Mouse (Mus musculus) MEL (cell line): ENCODE results near the gene Wars2. TPM values are rescaled to one million over a fixed set of nuclear protein-coding genes. Genes with fewer than 3 reads are reported as not detected.

Experiments
- DNase-seq: peaks from one replicate; pipeline ENCODE4 v3.0.0; 2011; ENCODE audit warnings: low read depth, low spot score
- H3K27ac ChIP-seq: 2 replicates; pipeline ENCODE4 v1.5.1; 2012; ENCODE audit warnings: low read depth, mild to moderate bottlenecking, control low read depth, low read length, moderate library complexity; ENCODE audit not compliant: control insufficient read depth
- H3K27me3 ChIP-seq, 2 experiments: fragments of 150-350 bp in 1 of 2; sonication (generic) in 1 of 2; 2 replicates each; pipeline ENCODE4 v1.6.1; 2012; ENCODE audit warnings: low read length in 2 of 2, mild to moderate bottlenecking in 2 of 2, improper control_type of control experiment in 1 of 2, moderate library complexity in 1 of 2; ENCODE audit not compliant: insufficient read depth in 2 of 2, control insufficient read depth in 1 of 2
- H3K36me3 ChIP-seq, 2 experiments: 2 replicates each; pipeline ENCODE4 v1.6.1; 2012 to 2014; ENCODE audit warnings: low read length in 2 of 2, improper control_type of control experiment in 1 of 2, inconsistent platforms in 1 of 2, mild to moderate bottlenecking in 1 of 2; ENCODE audit not compliant: insufficient read depth in 2 of 2, control insufficient read depth in 1 of 2
- H3K4me1 ChIP-seq, 2 experiments: fragments of 150-350 bp in 1 of 2; sonication (generic) in 1 of 2; 2 replicates each; pipeline ENCODE4 v1.6.1; 2012; ENCODE audit warnings: low read length in 2 of 2, improper control_type of control experiment in 1 of 2, mild to moderate bottlenecking in 1 of 2; ENCODE audit not compliant: insufficient read depth in 2 of 2, control insufficient read depth in 1 of 2
- H3K4me3 ChIP-seq, 2 experiments: fragments of 150-350 bp in 1 of 2; sonication (generic) in 1 of 2; 2 replicates each; pipeline ENCODE4 v1.5.1; 2012; ENCODE audit warnings: low read depth in 2 of 2, low read length in 2 of 2, mild to moderate bottlenecking in 2 of 2, moderate library complexity in 2 of 2, control low read depth in 1 of 2, improper control_type of control experiment in 1 of 2; ENCODE audit not compliant: control insufficient read depth in 1 of 2, insufficient read depth in 1 of 2
- H3K79me2 ChIP-seq: 2 replicates; pipeline ENCODE4 v1.6.1; 2012; ENCODE audit warnings: mild to moderate bottlenecking, low read length, moderate library complexity; ENCODE audit not compliant: control insufficient read depth, poor library complexity, insufficient read depth
- H3K9ac ChIP-seq: 2 replicates; pipeline ENCODE4 v1.6.1; 2012; ENCODE audit warnings: low read depth, mild to moderate bottlenecking, control low read depth, low read length, moderate library complexity; ENCODE audit not compliant: control insufficient read depth, poor library complexity, severe bottlenecking
- H3K9me3 ChIP-seq: fragments of 150-350 bp; sonication (generic); replicated peaks from 2 replicates; pipeline ENCODE4 v1.6.1; 2012; ENCODE audit warnings: mild to moderate bottlenecking, low read length, improper control_type of control experiment, moderate library complexity; ENCODE audit not compliant: insufficient read depth
- CTCF ChIP-seq, 3 experiments: IDR thresholded peaks in 2 of 3; conservative IDR thresholded peaks in 1 of 3; 2 replicates each; pipeline ENCODE4 v1.5.1; 2011 to 2012; ENCODE audit warnings: low read length in 3 of 3, low read depth in 2 of 3, mild to moderate bottlenecking in 2 of 3, improper control_type of control experiment in 1 of 3, inconsistent platforms in 1 of 3, mixed read lengths in 1 of 3, moderate library complexity in 1 of 3; ENCODE audit not compliant: control insufficient read depth in 1 of 3, insufficient read depth in 1 of 3, poor library complexity in 1 of 3, severe bottlenecking in 1 of 3
- E2F4 ChIP-seq: IDR thresholded peaks from 2 replicates; pipeline ENCODE4 v1.6.1; 2011; ENCODE audit warnings: low read depth, low read length, improper control_type of control experiment, borderline replicate concordance
- ELF1 ChIP-seq: IDR thresholded peaks from 2 replicates; pipeline ENCODE4 v1.6.1; 2014; ENCODE audit warnings: low read depth, mild to moderate bottlenecking, inconsistent platforms, low read length, improper control_type of control experiment, moderate library complexity
- ETS1 ChIP-seq: IDR thresholded peaks from 2 replicates; pipeline ENCODE4 v1.6.1; 2012; ENCODE audit warnings: low read depth, mild to moderate bottlenecking, inconsistent platforms, low read length, improper control_type of control experiment, moderate library complexity
- GABPA ChIP-seq: IDR thresholded peaks from 2 replicates; pipeline ENCODE4 v1.6.1; 2012; ENCODE audit warnings: low read depth, mild to moderate bottlenecking, inconsistent platforms, low read length, improper control_type of control experiment, moderate library complexity
- MAFK ChIP-seq: IDR thresholded peaks from 2 replicates; pipeline ENCODE4 v1.6.1; 2011; ENCODE audit warnings: low read depth, mild to moderate bottlenecking, low read length, improper control_type of control experiment, borderline replicate concordance
- MAX ChIP-seq: IDR thresholded peaks from 2 replicates; pipeline ENCODE4 v1.6.1; 2011; ENCODE audit warnings: low read length, improper control_type of control experiment
- MAZ ChIP-seq: IDR thresholded peaks from 2 replicates; pipeline ENCODE4 v1.6.1; 2012; ENCODE audit warnings: low read depth, mild to moderate bottlenecking, inconsistent platforms, low read length, improper control_type of control experiment
- MEF2A ChIP-seq: IDR thresholded peaks from 2 replicates; pipeline ENCODE4 v1.6.1; 2014; ENCODE audit warnings: low read depth, mild to moderate bottlenecking, inconsistent platforms, low read length, improper control_type of control experiment; ENCODE audit not compliant: poor library complexity, insufficient replicate concordance, severe bottlenecking; ENCODE audit errors: extremely low read depth
- MXI1 ChIP-seq: IDR thresholded peaks from 2 replicates; pipeline ENCODE4 v1.6.1; 2011; ENCODE audit warnings: mild to moderate bottlenecking, low read depth, low read length, improper control_type of control experiment
- MYC ChIP-seq: IDR thresholded peaks from 2 replicates; pipeline ENCODE4 v1.6.1; 2011; ENCODE audit warnings: low read depth, mild to moderate bottlenecking, low read length, improper control_type of control experiment, moderate library complexity
- NELFE ChIP-seq: IDR thresholded peaks from 2 replicates; pipeline ENCODE4 v1.6.1; 2011; ENCODE audit warnings: low read depth, low read length, improper control_type of control experiment
- NRF1 ChIP-seq: IDR thresholded peaks from 2 replicates; pipeline ENCODE4 v1.6.1; 2014; ENCODE audit warnings: low read depth, mild to moderate bottlenecking, inconsistent platforms, low read length, improper control_type of control experiment, moderate library complexity; ENCODE audit not compliant: poor library complexity, insufficient read depth, severe bottlenecking
- POLR2A ChIP-seq, 2 experiments: IDR thresholded peaks; 2 replicates each; pipeline ENCODE4 v1.6.1; 2011 to 2012; ENCODE audit warnings: low read length in 2 of 2, mild to moderate bottlenecking in 2 of 2, control low read depth in 1 of 2, improper control_type of control experiment in 1 of 2, low read depth in 1 of 2, moderate library complexity in 1 of 2; ENCODE audit not compliant: control insufficient read depth in 1 of 2, insufficient read depth in 1 of 2, poor library complexity in 1 of 2
- POLR2AphosphoS2 ChIP-seq: IDR thresholded peaks from 2 replicates; pipeline ENCODE4 v1.6.1; 2011; ENCODE audit warnings: low read length, improper control_type of control experiment
- POLR2AphosphoS5 ChIP-seq: IDR thresholded peaks from 2 replicates; pipeline ENCODE4 v1.6.1; 2012; ENCODE audit warnings: low read depth, borderline replicate concordance, mild to moderate bottlenecking, inconsistent platforms, low read length, moderate library complexity, mixed read lengths
- RAD21 ChIP-seq: IDR thresholded peaks from 2 replicates; pipeline ENCODE4 v1.6.1; 2011; ENCODE audit warnings: mild to moderate bottlenecking, low read depth, low read length, improper control_type of control experiment
- SIN3A ChIP-seq: IDR thresholded peaks from 2 replicates; pipeline ENCODE4 v1.6.1; 2012; ENCODE audit warnings: low read length, improper control_type of control experiment, inconsistent platforms
- SMC3 ChIP-seq: IDR thresholded peaks from 2 replicates; pipeline ENCODE4 v1.6.1; 2011; ENCODE audit warnings: low read depth, low read length, improper control_type of control experiment
- TBP ChIP-seq: IDR thresholded peaks from 2 replicates; pipeline ENCODE4 v1.8.0; 2011; ENCODE audit warnings: low read depth, low read length, improper control_type of control experiment
- TCF12 ChIP-seq: IDR thresholded peaks from 2 replicates; pipeline ENCODE4 v1.6.1; 2014; ENCODE audit warnings: low read depth, mild to moderate bottlenecking, inconsistent platforms, low read length, improper control_type of control experiment, moderate library complexity
- UBTF ChIP-seq: IDR thresholded peaks from 2 replicates; pipeline ENCODE4 v1.6.1; 2012; ENCODE audit warnings: low read depth, mild to moderate bottlenecking, inconsistent platforms, low read length, improper control_type of control experiment, moderate library complexity, borderline replicate concordance; ENCODE audit not compliant: insufficient read depth
- USF1 ChIP-seq: IDR thresholded peaks from 2 replicates; pipeline ENCODE4 v1.6.1; 2014; ENCODE audit warnings: low read depth, mild to moderate bottlenecking, inconsistent platforms, low read length, improper control_type of control experiment, moderate library complexity
- ZC3H11A ChIP-seq: IDR thresholded peaks from 2 replicates; pipeline ENCODE4 v1.6.1; 2012; ENCODE audit warnings: low read depth, mild to moderate bottlenecking, inconsistent platforms, low read length, improper control_type of control experiment
- ZKSCAN1 ChIP-seq: IDR thresholded peaks from 2 replicates; pipeline ENCODE4 v1.6.1; 2012; ENCODE audit warnings: low read depth, mild to moderate bottlenecking, inconsistent platforms, low read length, improper control_type of control experiment, moderate library complexity
- ZMIZ1 ChIP-seq: IDR thresholded peaks from 2 replicates; pipeline ENCODE4 v1.6.1; 2012; ENCODE audit warnings: low read depth, mild to moderate bottlenecking, inconsistent platforms, low read length, improper control_type of control experiment, moderate library complexity
- ZNF384 ChIP-seq: IDR thresholded peaks from 2 replicates; pipeline ENCODE4 v1.6.1; 2012; ENCODE audit warnings: low read depth, mild to moderate bottlenecking, inconsistent platforms, low read length, improper control_type of control experiment
- polyA plus RNA-seq, 2 experiments: library from polyadenylated mRNA; stranded (reverse) in 1 of 2; unstranded in 1 of 2; fragments of >175 nt in 1 of 2; fragments of >200 nt in 1 of 2; gene quantifications; 2 replicates each; pipeline versions ENCODE4 v1.2.1 to v1.2.4; 2012; ENCODE audit warnings: low replicate concordance in 2 of 2, low read depth in 1 of 2; ENCODE audit not compliant: insufficient read length in 2 of 2, insufficient read depth in 1 of 2, missing spikeins in 1 of 2
- total RNA-seq: library from RNA; depleted of rRNA; stranded (reverse); fragments of 300-350 nt; gene quantifications from 2 replicates; pipeline ENCODE4 v1.2.3, GENCODE M21; 2012

Gene Wars2
- total and polyA plus RNA-seq, 3 experiments = 8.8 to 11.4 TPM; not detected in 1

- Histone ChIP-seq H3K9ac (peak overlapping the region; percentile 99), H3K9me3 (no peaks in the 10 kb centered on the region), H3K4me1 (peaks cover 0 to 7% of the 10 kb centered on the region in 2 experiments; a peak in 1 of 4 replicates), H3K27me3 (no peaks in the 10 kb centered on the region), H3K4me3 (peak overlapping the region; percentile 87 to 99), H3K79me2 (peaks cover 30% of the 10 kb centered on the region), H3K27ac (no peak overlapping the region), H3K36me3 (peaks cover 0 to 3% of the 10 kb centered on the region in 2 experiments; a peak in 1 of 4 replicates)
- peak; percentile 82 for TF ChIP-seq ZNF384
- 0 out of 2 replicates have a peak, but pooled peaks have one; percentile 16 for TF ChIP-seq TBP
- TF ChIP-seq NELFE = peak; percentile 20; the same call in 1 of the 2 replicates
- peak; percentile 79 for TF ChIP-seq MAZ
- no peak for TF ChIP-seq ZKSCAN1
- TF ChIP-seq MXI1 = no peak
- DNase-seq = peak; percentile 85
Observed at GRCm38 (mm10) chr3:99253092-99253488, 112.2 kb downstream of the Wars2 start.

GRCm38 (mm10) chr3:99253497-99254451 lies 112.9 kb downstream of the Wars2 start:
- Histone ChIP-seq H3K9me3 (no peaks in the 10 kb centered on the region), H3K9ac (peak overlapping the region; percentile 99), H3K4me1 (peaks cover 0 to 7% of the 10 kb centered on the region in 2 experiments; a peak in 1 of 4 replicates), H3K4me3 (peak overlapping the region; percentile 87 to 99), H3K79me2 (peaks cover 30% of the 10 kb centered on the region), H3K36me3 (peaks cover 0 to 3% of the 10 kb centered on the region in 2 experiments; a peak in 1 of 4 replicates), H3K27ac (peak overlapping the region; percentile 81), H3K27me3 (no peaks in the 10 kb centered on the region)
- DNase-seq = peak; percentile 83
- TF ChIP-seq MXI1 = peak; percentile 44; the same call in 1 of the 2 replicates
- peak; percentile 31 to 77; a peak in 3 of 4 replicates for TF ChIP-seq POLR2A (IDR thresholded peaks at IDR 0.05; ENCODE audit: control insufficient read depth in 1 of 2, insufficient read depth in 1 of 2, low read depth in 1 of 2, low read length in 2 of 2, poor library complexity in 1 of 2)
- no peak for TF ChIP-seq ELF1
- 0 out of 2 replicates have a peak, but pooled peaks have one; percentile 33 for TF ChIP-seq TBP
- TF ChIP-seq MEF2A = no peak
- no peak for TF ChIP-seq ZMIZ1
- peak; percentile 22; the same call in 1 of the 2 replicates for TF ChIP-seq NELFE
- 0 out of 6 replicates have a peak, but pooled peaks of 1 of the 3 experiments have one; percentile 2 for TF ChIP-seq CTCF (IDR thresholded peaks at IDR 0.05 in 2 of 3, conservative IDR thresholded peaks at IDR 0.05 in 1 of 3; ENCODE audit: control insufficient read depth in 1 of 3, insufficient read depth in 1 of 3, low read depth in 2 of 3, low read length in 3 of 3, poor library complexity in 1 of 3, severe bottlenecking in 1 of 3)
- no peak for TF ChIP-seq NRF1
- no peak for TF ChIP-seq SMC3
- TF ChIP-seq TCF12 = no peak
- TF ChIP-seq USF1 = no peak
- no peak for TF ChIP-seq GABPA
- peak; percentile 56; the same call in 1 of the 2 replicates for TF ChIP-seq UBTF
- peak; percentile 48 for TF ChIP-seq SIN3A
- TF ChIP-seq POLR2AphosphoS5 = no peak
- TF ChIP-seq MYC = no peak; the same call in none of the 2 replicates
- TF ChIP-seq E2F4 = no peak
- no peak for TF ChIP-seq MAFK
- peak; percentile 80 for TF ChIP-seq MAX
- no peak for TF ChIP-seq ZC3H11A
- TF ChIP-seq POLR2AphosphoS2 = no peak
- TF ChIP-seq RAD21 = no peak
- TF ChIP-seq ETS1 = no peak
- TF ChIP-seq ZKSCAN1 = no peak
